Mouse (Mus musculus) kidney, embryonic 14.5 days (tissue): Measurements from ENCODE around the gene Adtrp. TPM values are rescaled to one million over a fixed set of nuclear protein-coding genes. Genes with fewer than 3 reads are reported as not detected.

Experiments
- ATAC-seq: fragments of 200-750 bp; cut with Nextera tagmentation; 2 replicates; pipeline ENCODE4 v1.8.0; 2017; ENCODE audit warnings: moderate number of reproducible peaks, mild to moderate bottlenecking, moderate TSS enrichment, moderate library complexity; ENCODE audit not compliant: low FRiP score, low TSS enrichment
- H3K27ac ChIP-seq: fragments of 300-500 bp; sonication (generic); 2 replicates; pipeline ENCODE4 v1.5.1; 2014; ENCODE audit warnings: low read depth, mild to moderate bottlenecking, low read length, moderate library complexity, mixed read lengths
- H3K27me3 ChIP-seq: fragments of 300-500 bp; sonication (generic); 2 replicates; pipeline ENCODE4 v1.6.1; 2014; ENCODE audit warnings: mild to moderate bottlenecking, low read length; ENCODE audit not compliant: control insufficient read depth, insufficient read depth
- H3K36me3 ChIP-seq: fragments of 300-500 bp; sonication (generic); 2 replicates; pipeline ENCODE4 v1.6.1; 2014; ENCODE audit warnings: low read length, mixed read lengths; ENCODE audit not compliant: control insufficient read depth, insufficient read depth
- H3K4me1 ChIP-seq: fragments of 300-500 bp; sonication (generic); 2 replicates; pipeline ENCODE4 v1.6.1; 2014; ENCODE audit warnings: low read length, mixed read lengths; ENCODE audit not compliant: control insufficient read depth, insufficient read depth
- H3K4me2 ChIP-seq: fragments of 300-500 bp; sonication (generic); replicated peaks from 2 replicates; pipeline ENCODE4 v1.6.1; 2014; ENCODE audit warnings: low read depth, mild to moderate bottlenecking, low read length
- H3K4me3 ChIP-seq: fragments of 300-500 bp; sonication (generic); 2 replicates; pipeline ENCODE4 v1.5.1; 2014; ENCODE audit warnings: mild to moderate bottlenecking, low read length
- H3K9ac ChIP-seq: fragments of 300-500 bp; sonication (generic); 2 replicates; pipeline ENCODE4 v1.6.1; 2014; ENCODE audit warnings: low read depth, mild to moderate bottlenecking, low read length, moderate library complexity
- H3K9me3 ChIP-seq: fragments of 300-500 bp; sonication (generic); 2 replicates; pipeline ENCODE4 v1.6.1; 2016; ENCODE audit warnings: low read length; ENCODE audit not compliant: control insufficient read depth
- WGBS: fragments of 180-500 bp; shearing (Covaris S2); extraction: QIAGEN DNeasy Blood & Tissue Kit; methylation state at CpG from one replicate; pipeline ENCODE4 v1.1.7; 2014; 5-methylcytosine and 5-hydroxymethylcytosine counted together
- polyA plus RNA-seq: library from polyadenylated mRNA; unstranded; fragments of >200 nt; fragmentation: Nextera tagmentation; extraction: Ambion mirVana; gene quantifications from 2 replicates; pipeline ENCODE4 v1.2.1, GENCODE M21; 2014

Gene Adtrp
- polyA plus RNA-seq, 1 experiment from 2014 or later, result 0.23 TPM

DNA sequence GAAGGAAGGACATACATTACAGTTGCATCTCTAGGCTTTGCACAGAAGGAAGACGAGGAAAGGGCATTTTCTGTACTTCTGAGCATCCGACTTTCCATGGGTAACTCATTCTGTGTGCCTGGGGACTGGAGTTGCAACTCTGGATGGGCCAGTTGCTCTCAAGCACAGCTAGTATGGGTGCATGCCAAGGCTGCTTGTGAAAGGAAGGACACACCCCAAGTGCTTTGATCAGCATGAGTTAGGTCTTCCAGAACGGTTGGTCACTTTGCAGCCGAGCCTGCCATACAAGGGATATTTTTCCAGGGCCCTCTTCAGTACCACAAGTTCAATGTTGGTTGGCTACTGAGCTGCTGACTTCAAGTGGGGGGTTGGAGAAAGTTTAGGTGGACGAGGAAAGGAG is 968 bp downstream of the Adtrp start:
- no peaks in the 10 kb centered on the region; the same call in 1 of the 2 replicates for H3K4me1 ChIP-seq
- ATAC-seq, result no peak
- H3K4me2 ChIP-seq, result no peak overlapping the region
- H3K4me3 ChIP-seq, result no peak overlapping the region
- no peaks in the 10 kb centered on the region for H3K27me3 ChIP-seq
- H3K9ac ChIP-seq, result no peak overlapping the region
- 60% methylated on average over 5 of the region's 5 CpGs for whole genome bisulfite sequencing
- no peaks in the 10 kb centered on the region for H3K36me3 ChIP-seq
- H3K9me3 ChIP-seq, result no peaks in the 10 kb centered on the region
- H3K27ac ChIP-seq, result no peak overlapping the region

- H3K4me3 ChIP-seq, result no peak overlapping the region
- H3K4me1 ChIP-seq, result no peaks in the 10 kb centered on the region; the same call in 1 of the 2 replicates
- no peak overlapping the region for H3K4me2 ChIP-seq
- H3K27me3 ChIP-seq, result no peaks in the 10 kb centered on the region
- H3K9ac ChIP-seq, result no peak overlapping the region
- no peak overlapping the region for H3K27ac ChIP-seq
- WGBS, result 75% methylated on average over 5 of the region's 5 CpGs
- ATAC-seq, result no peak
- H3K36me3 ChIP-seq, result no peaks in the 10 kb centered on the region
- no peaks in the 10 kb centered on the region for H3K9me3 ChIP-seq
These were observed 2.5 kb downstream of the Adtrp start for GRCm38 (mm10) chr13:41845013-41845412.

DNA sequence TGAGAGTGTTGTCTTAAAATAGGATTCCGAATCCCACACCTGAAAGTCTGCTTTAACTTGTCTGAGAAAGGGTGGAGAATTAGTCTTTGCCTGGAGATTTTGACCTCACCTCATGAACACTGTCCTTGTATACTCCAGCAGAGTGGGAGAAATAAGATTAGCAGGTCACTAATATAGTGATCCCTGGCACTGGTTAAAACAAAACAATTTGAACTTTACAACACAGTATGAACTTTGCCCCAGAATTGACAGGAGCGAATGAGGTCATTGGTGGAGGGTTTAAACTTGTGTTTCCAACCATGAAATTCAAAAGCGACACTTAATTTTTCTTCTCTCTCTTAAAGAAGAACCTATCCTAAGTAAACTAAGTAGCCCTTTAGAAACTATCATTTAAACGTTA is 3.4 kb downstream of the Adtrp start:
- Histone ChIP-seq H3K4me2 (no peak overlapping the region), H3K9me3 (no peaks in the 10 kb centered on the region), H3K9ac (no peak overlapping the region), H3K27me3 (no peaks in the 10 kb centered on the region), H3K36me3 (no peaks in the 10 kb centered on the region), H3K4me1 (no peaks in the 10 kb centered on the region; the same call in 1 of the 2 replicates), H3K27ac (no peak overlapping the region), H3K4me3 (no peak overlapping the region)
- 60% methylated on average over 4 of the region's 4 CpGs for WGBS
- no peak for ATAC-seq

DNA sequence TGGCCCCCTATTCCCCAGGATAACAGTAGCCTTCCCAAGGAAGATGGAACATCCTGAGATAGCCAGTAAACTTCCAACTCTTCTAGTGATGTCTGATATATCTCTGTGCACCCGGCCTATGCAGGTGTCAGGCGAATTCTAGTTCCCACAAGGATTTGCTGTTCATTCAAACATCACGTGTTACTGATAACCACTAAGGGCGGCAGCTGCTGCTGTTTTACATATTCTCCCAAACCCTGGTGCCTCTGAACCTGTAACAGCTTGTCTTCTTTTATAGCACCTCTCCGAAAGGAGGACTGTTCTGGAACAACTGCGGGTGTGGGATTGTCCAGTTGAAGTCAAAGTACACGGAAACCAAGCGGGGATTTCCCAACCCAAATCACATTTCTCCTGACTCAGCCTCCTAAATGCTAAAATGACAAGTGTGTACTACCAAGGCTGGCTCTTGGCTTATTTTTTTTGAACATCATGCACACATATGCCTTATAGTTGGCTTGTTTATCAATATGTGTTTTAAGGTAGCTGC is 13.8 kb downstream of the Adtrp start:
- Histone ChIP-seq H3K9me3 (no peaks in the 10 kb centered on the region), H3K4me3 (no peak overlapping the region), H3K9ac (no peak overlapping the region), H3K27me3 (no peaks in the 10 kb centered on the region), H3K27ac (no peak overlapping the region), H3K36me3 (no peaks in the 10 kb centered on the region), H3K4me2 (no peak overlapping the region), H3K4me1 (no peaks in the 10 kb centered on the region)
- ATAC-seq, result no peak
- 93% methylated on average over 8 of the region's 8 CpGs for WGBS

- H3K4me2 ChIP-seq, result no peak overlapping the region
- no peaks in the 10 kb centered on the region for H3K9me3 ChIP-seq
- H3K27me3 ChIP-seq, result no peaks in the 10 kb centered on the region
- no peaks in the 10 kb centered on the region for H3K4me1 ChIP-seq
- no peak for ATAC-seq
- H3K36me3 ChIP-seq, result no peaks in the 10 kb centered on the region
- H3K9ac ChIP-seq, result no peak overlapping the region
- no peak overlapping the region for H3K27ac ChIP-seq
- 78% methylated on average over 8 of the region's 8 CpGs for WGBS
- H3K4me3 ChIP-seq, result no peak overlapping the region
These were observed 19.2 kb downstream of the Adtrp start for GRCm38 (mm10) chr13:41828296-41828754.

- WGBS, result 85% methylated on average over 5 of the region's 5 CpGs
- no peak for ATAC-seq
These were observed 19.9 kb downstream of the Adtrp start for GRCm38 (mm10) chr13:41827581-41827980.

DNA sequence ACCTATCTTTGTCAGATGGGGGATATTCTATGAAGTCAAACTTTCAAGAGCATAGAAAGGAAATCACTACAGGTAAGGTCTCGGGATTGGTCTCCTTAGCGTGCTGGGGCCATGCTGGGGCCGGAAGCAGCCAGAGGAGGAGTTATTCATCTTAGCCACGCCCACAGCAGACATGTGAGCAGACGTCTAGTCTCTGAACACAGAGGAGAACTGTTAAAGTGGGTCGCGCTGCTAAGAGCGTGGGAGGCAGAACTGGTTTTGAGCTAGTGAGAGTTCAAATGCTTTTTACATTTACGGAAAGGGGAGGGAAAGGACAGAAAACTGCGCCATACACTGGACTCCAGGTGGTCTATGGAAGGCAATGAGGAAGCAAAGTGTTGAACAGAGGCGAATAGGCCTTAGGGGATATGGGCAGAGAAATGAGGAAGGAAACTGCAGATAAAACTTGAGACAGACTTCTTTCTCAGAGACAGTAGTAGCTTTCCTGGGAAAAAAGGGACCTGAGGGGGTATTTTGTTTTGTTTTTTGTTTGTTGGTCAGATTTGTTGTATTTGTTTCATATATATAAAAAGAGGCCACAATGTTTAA is 22.0 kb downstream of the Adtrp start:
- WGBS, result 64% methylated on average over 11 of the region's 11 CpGs

More at GRCm38 (mm10) chr13:41827581-41827980, 19.9 kb downstream of the Adtrp start:
- Histone ChIP-seq H3K36me3 (no peaks in the 10 kb centered on the region), H3K27ac (no peak overlapping the region), H3K9ac (no peak overlapping the region), H3K4me2 (no peak overlapping the region), H3K27me3 (no peaks in the 10 kb centered on the region), H3K9me3 (no peaks in the 10 kb centered on the region), H3K4me1 (no peaks in the 10 kb centered on the region), H3K4me3 (no peak overlapping the region)

GRCm38 (mm10) chr13:41823077-41823476 is 24.4 kb downstream of the Adtrp start:
- WGBS, result 81% methylated on average over 3 of the region's 3 CpGs
- no peak overlapping the region for H3K27ac ChIP-seq
- no peak for ATAC-seq

More for the DNA sequence above, 22.0 kb downstream of the Adtrp start:
- ATAC-seq, result no peak
- H3K36me3 ChIP-seq, result no peaks in the 10 kb centered on the region
- H3K27me3 ChIP-seq, result no peaks in the 10 kb centered on the region
- H3K9ac ChIP-seq, result no peak overlapping the region
- H3K4me2 ChIP-seq, result no peak overlapping the region
- no peak overlapping the region for H3K4me3 ChIP-seq
- no peaks in the 10 kb centered on the region for H3K9me3 ChIP-seq
- H3K27ac ChIP-seq, result no peak overlapping the region
- H3K4me1 ChIP-seq, result no peaks in the 10 kb centered on the region

GRCm38 (mm10) chr13:41822617-41823016 is 24.9 kb downstream of the Adtrp start:
- H3K4me1 ChIP-seq, result no peaks in the 10 kb centered on the region
- H3K36me3 ChIP-seq, result no peaks in the 10 kb centered on the region
- no peak overlapping the region for H3K4me2 ChIP-seq
- no peaks in the 10 kb centered on the region for H3K9me3 ChIP-seq
- H3K27ac ChIP-seq, result no peak overlapping the region
- no peaks in the 10 kb centered on the region for H3K27me3 ChIP-seq
- 68% methylated on average over 2 of the region's 2 CpGs for WGBS
- no peak overlapping the region for H3K4me3 ChIP-seq
- ATAC-seq, result no peak
- no peak overlapping the region for H3K9ac ChIP-seq

More at GRCm38 (mm10) chr13:41823077-41823476, 24.4 kb downstream of the Adtrp start:
- H3K9ac ChIP-seq, result no peak overlapping the region
- H3K4me2 ChIP-seq, result no peak overlapping the region
- no peaks in the 10 kb centered on the region for H3K36me3 ChIP-seq
- H3K4me3 ChIP-seq, result no peak overlapping the region
- H3K9me3 ChIP-seq, result no peaks in the 10 kb centered on the region
- H3K27me3 ChIP-seq, result no peaks in the 10 kb centered on the region
- no peaks in the 10 kb centered on the region for H3K4me1 ChIP-seq
